Mouse (Mus musculus) adrenal gland, postnatal 14 days (tissue): ENCODE measurements around the gene Cntnap5c. TPM values are rescaled to one million over a fixed set of nuclear protein-coding genes. Genes with fewer than 3 reads are reported as not detected.
"Not testable (repeated sequence)": the region's sequence is repeated elsewhere in the genome, so short reads cannot be mapped to it uniquely, and the experiment has no call there.

Source experiments
- DNase-seq: peaks from one replicate; pipeline ENCODE4 v3.0.0; 2021; ENCODE audit warnings: mixed read lengths
- long read RNA-seq, 2 experiments: library from polyadenylated mRNA; stranded (forward); transcript quantifications; one replicate each; pipeline ENCODE4 v2.0.0; 2021
- total RNA-seq: library from RNA; stranded (reverse); gene quantifications from 2 replicates; pipeline ENCODE4 v1.2.3, GENCODE M21; 2021

Cntnap5c gene
- not detected in 2 replicates for total RNA-seq
- long read RNA-seq, experiment 1, result 0 reads
- long read RNA-seq, experiment 2, result 0 reads

- peak; percentile 77 for DNase-seq
These were observed at the start of gene Cntnap5c for GRCm38 (mm10) chr17:57768622-57769610. TSS of gene Cntnap5c (plus strand) at chr17:57769570.

- no peak for DNase-seq
These were observed 27.3 kb upstream of the Cntnap5c start, which contains the start of gene Gm21834 for GRCm38 (mm10) chr17:57742119-57742518. TSS of gene Gm21834 (minus strand) at chr17:57742219.

- no peak for DNase-seq
These were observed 11.3 kb upstream of the Cntnap5c start for GRCm38 (mm10) chr17:57758033-57758432.

DNA sequence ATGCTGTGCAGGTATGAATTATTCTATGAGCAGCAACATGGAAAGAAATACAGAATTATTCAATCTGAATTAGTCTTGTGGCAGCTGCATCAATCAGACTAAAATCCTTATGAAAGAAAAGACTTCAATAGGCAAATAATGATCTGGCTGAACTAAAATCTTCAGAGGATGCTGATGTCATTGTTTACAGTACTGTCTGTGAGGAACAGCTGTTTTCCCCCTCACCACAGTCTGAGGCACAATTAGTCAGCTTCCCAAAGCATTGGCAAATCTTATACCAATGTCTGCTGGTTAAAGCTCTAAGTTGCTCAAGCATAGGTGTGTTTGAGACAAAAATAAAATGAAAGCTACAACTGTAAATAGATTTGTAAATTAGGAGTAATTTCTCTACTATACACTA lies 2.1 kb upstream of the Cntnap5c start:
- DNase-seq, result no peak

- peak; percentile 5 for DNase-seq
These were observed 1.5 kb downstream of the Cntnap5c start for GRCm38 (mm10) chr17:57770904-57771303.

- DNase-seq, result no peak
These were observed 18.9 kb downstream of the Cntnap5c start for GRCm38 (mm10) chr17:57788161-57788799.

DNA sequence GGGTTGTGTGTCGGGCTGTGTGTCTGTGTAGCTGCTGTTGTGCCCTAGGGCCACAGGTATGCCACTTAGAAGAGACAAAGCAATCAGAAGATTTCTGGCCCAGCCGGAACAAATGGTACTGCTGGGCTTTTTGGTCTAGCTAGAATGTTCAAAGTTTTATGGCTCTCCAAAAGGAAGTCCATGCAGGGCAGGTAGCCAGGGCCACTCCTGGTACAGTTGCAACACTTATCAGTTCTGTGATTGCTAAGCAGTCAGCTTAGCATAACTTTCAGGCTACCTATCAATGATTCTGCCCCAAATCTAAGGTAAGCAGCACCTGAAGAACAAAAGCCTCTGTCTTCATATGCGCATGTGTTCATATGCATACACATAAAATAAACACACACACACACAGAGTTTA lies 26.0 kb downstream of the Cntnap5c start:
- no peak for DNase-seq

DNA sequence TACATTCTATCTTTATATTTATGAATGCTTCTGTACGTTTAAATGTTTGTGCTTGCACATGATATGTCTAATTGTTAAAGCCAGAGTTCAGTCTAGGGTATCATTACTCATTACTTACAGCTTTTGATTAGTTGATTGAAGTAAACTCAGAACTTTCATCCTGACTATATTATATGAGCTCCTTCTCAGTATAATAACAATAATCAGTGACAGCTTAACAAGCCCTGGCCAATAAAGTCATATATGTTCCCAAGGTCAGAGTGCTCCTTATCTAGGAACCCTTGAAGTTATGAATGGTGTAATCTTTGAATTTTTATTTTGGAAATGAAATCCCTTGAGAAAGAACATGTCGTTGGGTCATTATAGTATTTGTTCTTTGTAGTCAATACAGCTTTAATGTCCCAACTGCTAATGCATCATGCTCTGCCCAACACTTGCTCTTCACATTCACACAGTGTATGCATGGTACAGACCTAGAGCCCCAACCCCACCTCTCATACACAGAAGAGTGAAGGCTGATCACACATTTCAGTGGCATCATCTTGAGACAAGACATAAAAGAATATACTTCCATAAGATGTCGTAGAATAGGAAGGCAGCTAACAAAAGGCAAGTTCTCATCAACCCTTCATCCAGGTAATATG lies 27.4 kb downstream of the Cntnap5c start:
- no peak for DNase-seq

DNA sequence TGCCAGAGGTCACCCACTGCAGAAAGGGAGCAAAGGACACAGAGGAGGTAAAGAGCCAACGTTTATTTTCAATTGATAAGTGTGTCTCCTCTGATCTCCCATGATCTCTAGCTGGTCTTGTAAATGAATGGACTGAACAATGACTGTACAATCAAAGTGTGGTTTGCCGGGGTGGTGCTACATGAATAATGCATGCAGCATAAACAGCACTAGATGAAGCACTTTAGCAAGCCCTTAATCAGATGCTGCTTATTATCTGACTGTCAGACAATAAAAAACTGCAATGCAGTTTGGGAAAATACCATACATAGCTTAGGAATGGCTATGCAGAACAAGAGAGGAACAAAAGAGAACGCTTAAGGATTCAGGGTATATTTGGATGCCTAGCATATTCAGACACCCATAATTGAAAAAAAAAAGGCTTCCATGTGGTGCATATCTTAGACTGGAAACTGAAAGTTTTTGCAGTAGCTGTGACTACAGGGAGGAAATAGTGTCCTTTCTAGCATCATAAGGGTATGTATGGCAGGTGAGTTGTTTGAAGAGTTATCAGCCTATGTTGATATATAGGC lies 30.1 kb downstream of the Cntnap5c start:
- DNase-seq, result no peak

DNA sequence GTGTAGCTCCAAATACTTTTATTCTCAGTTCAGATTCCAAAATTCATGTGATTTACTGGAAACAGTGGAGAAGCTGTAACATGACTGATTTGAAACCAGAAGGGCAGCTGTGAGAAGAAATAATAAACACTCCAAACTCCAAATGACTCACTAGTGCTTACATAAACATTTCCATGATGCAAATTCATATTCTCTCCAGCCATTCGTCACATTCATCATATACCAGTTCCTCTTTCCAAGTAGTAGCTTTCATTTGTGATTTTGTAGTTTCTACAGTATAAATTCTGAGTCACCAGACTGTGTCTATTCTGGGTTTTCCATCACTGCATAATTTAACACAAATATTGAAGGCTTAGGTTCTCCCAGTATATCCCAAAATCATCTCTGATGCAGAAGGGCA lies 31.8 kb downstream of the Cntnap5c start:
- no peak for DNase-seq

DNA sequence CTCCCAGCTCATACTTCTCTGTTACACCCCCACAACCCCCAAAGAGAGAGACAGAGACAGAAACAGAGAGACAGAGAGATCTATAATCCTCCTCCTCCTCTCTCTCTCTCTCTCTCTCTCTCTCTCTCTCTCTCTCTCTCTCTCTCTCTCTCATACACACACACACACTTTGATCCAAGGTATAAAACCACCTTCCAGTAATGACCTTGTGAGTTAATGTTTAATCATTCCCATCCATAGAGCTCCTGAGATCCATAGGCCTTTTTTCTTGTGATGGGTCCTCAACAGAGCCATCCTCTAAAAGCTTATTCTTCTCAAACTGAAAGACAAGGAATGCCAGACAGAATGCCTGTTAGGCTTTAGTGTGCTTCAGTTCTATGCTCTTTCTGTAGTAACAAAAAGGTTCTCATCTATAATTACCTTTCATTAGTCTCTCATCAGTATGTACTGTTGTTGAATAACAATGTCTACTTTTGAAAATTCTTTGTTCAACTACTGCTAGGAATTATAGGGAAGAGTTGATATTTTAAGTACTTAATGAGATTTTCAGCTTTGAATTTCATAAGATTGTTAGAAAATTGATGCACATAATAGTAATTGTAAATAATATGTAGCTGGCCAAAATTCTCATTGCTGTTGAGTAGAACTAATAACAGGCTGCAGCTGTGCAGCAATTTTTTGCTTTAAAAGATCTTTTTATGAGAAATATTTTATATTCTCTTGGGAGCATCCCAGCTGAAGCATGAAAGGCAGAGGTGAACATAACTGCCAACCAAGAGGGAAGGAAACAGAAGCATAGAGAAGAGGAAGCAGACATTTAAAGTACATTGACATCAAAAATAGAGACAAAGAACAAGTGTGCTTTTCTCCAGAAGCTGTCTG lies 68.0 kb downstream of the Cntnap5c start:
- no peak for DNase-seq

DNA sequence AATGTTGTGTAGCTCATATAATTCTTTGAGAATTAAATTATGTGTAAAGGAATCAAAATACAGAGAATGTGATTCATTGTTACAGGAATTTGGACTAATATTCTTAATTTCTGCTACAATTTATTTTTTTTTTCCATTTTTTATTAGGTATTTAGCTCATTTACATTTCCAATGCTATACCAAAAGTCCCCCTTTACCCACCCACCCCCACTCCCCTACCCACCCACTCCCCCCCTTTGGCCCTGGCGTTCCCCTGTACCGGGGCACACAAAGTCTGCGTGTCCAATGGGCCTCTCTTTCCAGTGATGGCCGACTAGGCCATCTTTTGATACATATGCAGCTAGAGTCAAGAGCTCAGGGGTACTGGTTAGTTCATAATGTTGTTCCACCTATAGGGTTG lies 86.4 kb downstream of the Cntnap5c start:
- not testable (repeated sequence) for DNase-seq

DNA sequence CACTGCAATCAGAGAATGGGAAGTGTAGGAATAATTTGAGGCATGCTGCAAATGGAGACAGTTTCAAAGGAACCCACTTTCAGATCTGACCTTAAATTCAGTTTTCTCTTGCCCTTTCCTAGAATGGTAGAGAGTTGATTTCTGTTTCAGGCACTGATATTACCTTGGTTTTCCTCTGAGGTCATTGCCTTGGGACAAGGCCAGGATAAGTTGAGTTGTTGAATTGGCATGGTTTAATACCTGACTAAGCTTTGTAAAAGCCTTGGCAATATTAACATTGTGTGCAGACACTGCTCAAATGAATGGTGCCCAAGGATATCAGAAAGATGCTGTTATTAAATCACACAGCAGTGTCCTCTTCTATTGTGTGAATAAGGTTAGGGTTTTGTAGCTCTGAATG lies 96.6 kb downstream of the Cntnap5c start:
- DNase-seq, result peak; percentile 12

DNA sequence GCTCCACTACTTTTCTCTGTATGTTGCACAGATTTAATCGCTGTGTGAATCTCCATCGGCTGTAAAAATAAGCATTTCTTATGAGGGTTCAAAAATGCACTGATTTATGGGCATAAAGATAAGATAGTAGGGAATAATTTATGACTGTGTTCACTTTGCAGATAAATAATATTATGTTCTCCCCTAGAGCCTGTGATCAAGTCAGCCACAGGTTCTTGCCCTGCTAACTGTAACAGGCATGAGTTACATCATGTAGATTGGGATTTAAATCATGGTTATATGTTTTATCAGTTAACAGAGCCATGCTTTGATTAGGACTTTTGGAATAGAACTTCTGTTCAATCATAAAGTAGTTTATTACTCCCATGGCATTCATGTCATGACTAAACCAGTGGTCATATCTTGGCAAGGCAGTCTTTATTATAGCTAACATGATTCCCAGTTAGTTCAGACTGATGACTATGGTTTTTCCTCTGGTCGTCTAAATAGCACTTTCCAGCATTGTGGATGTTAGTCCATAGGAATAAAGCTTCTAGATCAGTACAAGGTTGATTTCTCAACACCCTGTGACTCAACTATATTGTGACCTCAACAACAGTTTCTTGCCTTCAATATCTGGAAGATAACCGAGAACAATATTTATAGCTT lies 118.5 kb downstream of the Cntnap5c start:
- no peak for DNase-seq

DNA sequence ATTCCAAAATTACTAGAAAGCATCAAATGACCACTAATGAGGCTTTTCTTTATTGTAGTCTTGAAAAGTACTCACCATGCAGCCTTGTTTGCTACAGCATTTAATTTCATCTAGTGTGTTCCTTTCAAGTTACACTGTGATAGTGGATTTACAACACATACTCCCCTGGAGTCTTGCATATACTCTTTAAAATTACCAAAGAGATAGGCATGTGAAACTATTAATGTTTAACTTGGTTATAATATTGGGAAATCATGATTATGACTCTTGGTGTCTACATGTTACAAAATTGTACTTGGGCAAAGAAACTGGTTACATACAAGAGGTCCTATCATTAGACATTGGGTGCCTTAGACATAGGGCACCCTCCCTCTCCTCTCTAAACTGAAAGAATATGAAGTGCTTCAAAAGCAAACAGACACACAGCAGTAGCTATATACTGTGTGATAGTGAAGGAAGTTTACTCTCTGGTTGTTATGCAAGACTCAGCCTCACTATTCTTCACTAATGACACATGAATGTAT lies 142.5 kb downstream of the Cntnap5c start:
- DNase-seq, result no peak

- no peak for DNase-seq
These were observed 214.9 kb downstream of the Cntnap5c start for GRCm38 (mm10) chr17:57984230-57984629.

GRCm38 (mm10) chr17:57988420-57988819 lies 219.1 kb downstream of the Cntnap5c start:
- DNase-seq, result peak; percentile 30

- DNase-seq, result no peak
These were observed 227.1 kb downstream of the Cntnap5c start for GRCm38 (mm10) chr17:57996461-57996860.

DNA sequence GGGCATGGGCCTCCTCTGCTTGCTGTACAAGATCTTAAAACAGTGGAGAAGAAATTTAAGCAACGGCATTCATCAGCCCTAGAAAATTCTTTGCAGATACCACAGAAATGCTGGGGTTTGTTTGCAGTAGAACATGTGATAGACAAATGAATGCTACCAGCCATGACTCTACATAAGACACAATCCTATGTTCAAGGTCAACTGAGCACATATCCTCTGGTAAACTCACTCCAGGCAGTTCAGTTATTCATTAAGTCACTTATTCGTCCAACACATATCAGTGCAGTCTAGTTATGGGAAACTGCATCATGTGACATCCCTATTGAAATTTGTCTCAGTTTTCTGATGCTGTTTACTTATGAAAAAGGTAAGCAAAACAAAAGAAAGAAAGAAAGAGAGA lies 229.7 kb downstream of the Cntnap5c start:
- DNase-seq, result no peak

DNA sequence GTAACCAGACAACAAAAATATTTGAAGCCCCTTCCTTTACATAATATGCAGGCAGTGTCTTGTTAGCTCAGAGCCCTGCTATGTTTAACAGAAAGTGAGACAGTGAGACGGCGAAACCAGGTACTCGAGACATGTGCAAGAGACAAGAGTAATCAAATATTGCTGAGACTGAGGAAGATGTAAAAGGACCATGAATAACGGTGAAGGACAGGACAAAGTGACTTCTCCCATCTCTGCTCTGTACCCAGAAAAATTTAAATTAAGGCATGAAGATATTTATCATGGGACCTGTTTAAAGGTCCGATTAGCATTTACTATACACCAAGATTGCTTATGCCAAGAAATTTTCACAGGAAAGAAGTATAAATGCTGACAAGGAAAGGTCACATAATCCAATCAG lies 233.5 kb downstream of the Cntnap5c start:
- DNase-seq, result no peak

GRCm38 (mm10) chr17:58003322-58003721 lies 234.0 kb downstream of the Cntnap5c start:
- DNase-seq, result no peak
